Mouse (Mus musculus) lung, embryonic 14.5 days (tissue): ENCODE measurements around the gene Zfp827. TPM values are rescaled to one million over a fixed set of nuclear protein-coding genes. Genes with fewer than 3 reads are reported as not detected.

Source experiments
- ATAC-seq: fragments of 200-750 bp; cut with Nextera tagmentation; 2 replicates; pipeline ENCODE4 v1.8.0; 2017; ENCODE audit warnings: mild to moderate bottlenecking, moderate TSS enrichment, moderate library complexity; ENCODE audit not compliant: insufficient read depth
- DNase-seq: peaks from one replicate; pipeline ENCODE4 v3.0.0-alpha.2; 2015
- H3K27ac ChIP-seq: fragments of 300-500 bp; sonication (generic); 2 replicates; pipeline ENCODE4 v1.5.1; 2014; ENCODE audit warnings: low read depth, mild to moderate bottlenecking, moderate library complexity
- H3K27me3 ChIP-seq: fragments of 300-500 bp; sonication (generic); 2 replicates; pipeline ENCODE4 v1.6.1; 2014; ENCODE audit warnings: low read length, control low read depth; ENCODE audit not compliant: insufficient read depth
- H3K36me3 ChIP-seq: fragments of 300-500 bp; sonication (generic); 2 replicates; pipeline ENCODE4 v1.6.1; 2014; ENCODE audit warnings: control low read depth; ENCODE audit not compliant: insufficient read depth
- H3K4me1 ChIP-seq: fragments of 300-500 bp; sonication (generic); 2 replicates; pipeline ENCODE4 v1.6.1; 2014; ENCODE audit warnings: antibody characterized with exemption, control low read depth; ENCODE audit not compliant: insufficient read depth
- H3K4me2 ChIP-seq: fragments of 300-500 bp; sonication (generic); 2 replicates; pipeline ENCODE4 v1.6.1; 2014; ENCODE audit warnings: mild to moderate bottlenecking
- H3K4me3 ChIP-seq: fragments of 300-500 bp; sonication (generic); 2 replicates; pipeline ENCODE4 v1.5.1; 2014; ENCODE audit warnings: low read depth, low read length
- H3K9ac ChIP-seq: fragments of 300-500 bp; sonication (generic); 2 replicates; pipeline ENCODE4 v1.6.1; 2014
- H3K9me3 ChIP-seq: fragments of 300-500 bp; sonication (generic); 2 replicates; pipeline ENCODE4 v1.6.1; 2016; ENCODE audit warnings: low read depth, low read length, control low read depth
- CTCF ChIP-seq: IDR thresholded peaks from 2 replicates; pipeline ENCODE4 v1.5.1; 2016; ENCODE audit warnings: antibody characterized with exemption, low read depth
- WGBS: fragments of 180-500 bp; shearing (Covaris S2); extraction: QIAGEN DNeasy Blood & Tissue Kit; methylation state at CpG from one replicate; pipeline ENCODE4 v1.1.7; 2014; 5-methylcytosine and 5-hydroxymethylcytosine counted together
- polyA plus RNA-seq: library from polyadenylated mRNA; unstranded; fragments of >200 nt; fragmentation: Nextera tagmentation; extraction: Ambion mirVana; gene quantifications from 2 replicates; pipeline ENCODE4 v1.2.1, GENCODE M21; 2014

The Zfp827 gene
- polyA plus RNA-seq, 1 experiment from 2014 or later = 9.5 TPM

DNA sequence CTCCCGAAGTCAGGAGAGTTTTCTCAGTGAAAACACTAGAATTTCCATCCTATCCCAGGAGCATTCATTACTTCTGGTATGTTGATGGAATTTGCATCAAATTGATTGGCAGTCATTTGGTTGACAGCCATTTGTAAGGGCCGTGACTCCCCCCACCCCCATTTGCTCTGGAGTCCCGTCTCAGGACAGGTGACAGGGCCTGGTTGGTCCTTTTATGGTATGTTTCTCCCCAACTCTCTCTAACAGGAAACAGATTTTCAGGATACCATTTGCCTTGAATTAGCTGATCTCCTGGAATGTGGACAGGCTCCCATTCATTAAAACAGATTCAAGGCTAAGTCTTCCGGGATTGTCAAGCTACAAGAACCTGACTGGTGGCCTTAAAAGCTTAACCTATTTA lies 129.1 kb downstream of the Zfp827 start:
- no peaks in the 10 kb centered on the region for H3K9me3 ChIP-seq
- H3K4me1 ChIP-seq = peaks cover 3% of the 10 kb centered on the region; the same call in 1 of the 2 replicates
- peaks cover 18% of the 10 kb centered on the region; the same call in 1 of the 2 replicates for H3K36me3 ChIP-seq
- H3K4me2 ChIP-seq = no peak overlapping the region
- H3K27ac ChIP-seq = no peak overlapping the region
- ATAC-seq = no peak
- H3K4me3 ChIP-seq = no peak overlapping the region
- no peaks in the 10 kb centered on the region for H3K27me3 ChIP-seq
- 75% methylated on average over 4 of the region's 4 CpGs for WGBS
- TF ChIP-seq CTCF = no peak
- DNase-seq = no peak
- no peak overlapping the region for H3K9ac ChIP-seq

DNA sequence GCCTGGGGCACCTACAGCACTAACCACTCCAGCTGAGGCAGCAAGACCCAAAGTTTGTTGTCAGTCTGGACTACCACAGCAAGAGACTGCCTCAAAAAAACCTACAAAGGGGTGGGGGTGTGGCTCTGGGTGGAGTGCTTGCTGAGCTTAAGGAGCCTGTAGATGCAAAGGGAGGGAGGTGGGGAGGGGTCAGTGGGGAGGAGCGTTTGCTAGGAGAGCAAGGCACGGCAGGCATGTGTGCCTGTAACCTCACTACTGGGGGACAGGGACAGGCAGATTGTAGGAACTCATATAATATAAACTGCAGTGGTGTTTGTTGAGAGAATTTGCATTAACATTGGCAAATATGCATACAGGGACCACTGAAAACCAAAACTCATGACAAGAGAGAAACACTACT lies 130.1 kb downstream of the Zfp827 start:
- no peak for DNase-seq

DNA sequence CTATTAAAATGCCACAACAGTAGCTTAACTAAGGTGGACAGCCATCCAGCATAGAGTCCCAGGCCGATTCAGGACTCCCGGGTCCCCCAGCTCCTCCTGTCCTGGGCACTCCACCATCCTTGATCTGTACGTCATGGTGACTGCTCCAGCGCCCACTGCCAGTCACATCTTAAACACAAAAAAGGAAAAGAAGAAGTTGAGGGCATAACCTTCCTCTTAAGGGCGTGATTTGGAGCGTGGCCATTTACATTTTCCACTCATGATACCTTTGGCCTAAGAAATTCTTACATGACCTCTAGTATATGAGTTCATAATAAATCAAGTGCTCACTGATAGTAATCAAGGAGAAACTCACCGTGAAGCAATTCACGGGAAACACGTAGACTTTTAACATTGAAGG lies 131.2 kb downstream of the Zfp827 start:
- H3K9ac ChIP-seq = no peak overlapping the region

More for the DNA sequence above, 130.1 kb downstream of the Zfp827 start:
- peaks cover 4% of the 10 kb centered on the region; the same call in 1 of the 2 replicates for H3K4me1 ChIP-seq
- peaks cover 13% of the 10 kb centered on the region; the same call in 1 of the 2 replicates for H3K36me3 ChIP-seq
- WGBS = 19% methylated on average over 2 of the region's 2 CpGs
- no peak overlapping the region for H3K27ac ChIP-seq
- no peak overlapping the region for H3K4me3 ChIP-seq
- H3K4me2 ChIP-seq = no peak overlapping the region
- no peak for ATAC-seq
- no peak for TF ChIP-seq CTCF
- no peaks in the 10 kb centered on the region for H3K27me3 ChIP-seq
- no peak overlapping the region for H3K9ac ChIP-seq
- H3K9me3 ChIP-seq = no peaks in the 10 kb centered on the region

DNA sequence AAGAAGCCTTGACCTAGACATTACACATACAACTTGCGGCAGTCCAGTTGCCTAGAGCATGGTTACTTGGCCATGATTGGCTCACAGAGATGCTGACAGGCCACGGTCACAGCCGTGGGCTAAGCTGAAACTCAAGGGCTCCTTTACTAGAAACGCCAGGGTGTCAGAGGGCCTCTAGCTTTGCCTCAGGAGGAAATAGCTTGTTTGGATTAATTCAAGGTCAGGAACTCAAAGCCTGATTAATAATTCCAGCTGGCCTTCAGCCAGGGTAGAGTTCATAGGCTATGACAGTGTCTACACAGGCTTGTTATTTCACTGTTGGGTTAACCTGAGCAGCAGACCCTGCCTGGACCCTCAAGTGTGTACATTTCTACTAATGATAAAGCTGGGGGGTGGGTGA lies 132.1 kb downstream of the Zfp827 start:
- 14% methylated on average over 4 of the region's 4 CpGs for WGBS
- H3K4me2 ChIP-seq = peak overlapping the region; percentile 13; the same call in 1 of the 2 replicates
- no peak overlapping the region for H3K27ac ChIP-seq
- H3K9me3 ChIP-seq = no peaks in the 10 kb centered on the region
- H3K4me1 ChIP-seq = peaks cover 6% of the 10 kb centered on the region; the same call in 1 of the 2 replicates
- peaks cover 6% of the 10 kb centered on the region; the same call in 1 of the 2 replicates for H3K36me3 ChIP-seq
- ATAC-seq (peak; percentile 74), DNase-seq (peak; percentile 77)
- TF ChIP-seq CTCF = no peak
- H3K9ac ChIP-seq = no peak overlapping the region
- H3K27me3 ChIP-seq = no peaks in the 10 kb centered on the region
- H3K4me3 ChIP-seq = no peak overlapping the region

More for the DNA sequence above, 131.2 kb downstream of the Zfp827 start:
- Histone ChIP-seq H3K9me3 (no peaks in the 10 kb centered on the region), H3K4me1 (peaks cover 6% of the 10 kb centered on the region; the same call in 1 of the 2 replicates), H3K4me2 (no peak overlapping the region), H3K36me3 (peaks cover 6% of the 10 kb centered on the region; the same call in 1 of the 2 replicates), H3K4me3 (no peak overlapping the region), H3K27me3 (no peaks in the 10 kb centered on the region), H3K27ac (no peak overlapping the region)
- no peak for ATAC-seq
- no peak for TF ChIP-seq CTCF
- whole genome bisulfite sequencing = 78% methylated on average over 9 of the region's 9 CpGs
- no peak for DNase-seq

DNA sequence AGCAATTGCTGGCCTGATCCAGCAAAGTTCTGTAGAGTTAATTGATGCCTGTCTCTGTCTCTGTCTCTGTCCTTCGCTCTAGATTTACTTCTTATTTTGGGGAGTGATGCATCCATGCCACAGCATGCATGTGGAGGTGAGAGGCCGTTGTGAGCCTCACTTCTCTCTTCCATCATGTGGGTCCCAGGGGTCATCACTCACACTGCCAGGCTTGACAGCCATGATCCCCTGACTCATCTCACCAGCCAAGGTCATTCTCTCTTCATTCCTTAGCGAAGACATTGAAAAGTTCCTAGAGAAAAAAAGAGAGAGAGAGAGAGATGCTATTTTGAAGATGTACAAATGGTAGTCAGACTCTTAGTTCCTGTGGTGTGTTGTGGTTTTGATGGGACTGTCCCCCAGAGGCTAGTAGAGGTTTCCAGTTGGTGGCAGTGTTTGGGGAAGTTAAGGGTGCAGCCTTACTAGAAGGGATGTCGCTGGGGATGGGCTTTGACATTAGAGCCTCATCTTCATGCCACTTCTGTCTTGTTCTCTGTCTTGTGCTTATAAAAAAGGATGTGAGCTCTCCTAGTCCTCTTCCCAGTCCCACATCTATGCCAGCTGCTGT lies 133.0 kb downstream of the Zfp827 start:
- peaks cover 6% of the 10 kb centered on the region; the same call in 1 of the 2 replicates for H3K36me3 ChIP-seq
- no peak overlapping the region for H3K27ac ChIP-seq
- peaks cover 6% of the 10 kb centered on the region; the same call in 1 of the 2 replicates for H3K4me1 ChIP-seq
- no peak for ATAC-seq
- H3K27me3 ChIP-seq = no peaks in the 10 kb centered on the region
- 79% methylated on average over 4 of the region's 4 CpGs for WGBS
- no peaks in the 10 kb centered on the region for H3K9me3 ChIP-seq
- no peak for DNase-seq
- H3K9ac ChIP-seq = no peak overlapping the region
- no peak for TF ChIP-seq CTCF
- H3K4me2 ChIP-seq = no peak overlapping the region
- no peak overlapping the region for H3K4me3 ChIP-seq

DNA sequence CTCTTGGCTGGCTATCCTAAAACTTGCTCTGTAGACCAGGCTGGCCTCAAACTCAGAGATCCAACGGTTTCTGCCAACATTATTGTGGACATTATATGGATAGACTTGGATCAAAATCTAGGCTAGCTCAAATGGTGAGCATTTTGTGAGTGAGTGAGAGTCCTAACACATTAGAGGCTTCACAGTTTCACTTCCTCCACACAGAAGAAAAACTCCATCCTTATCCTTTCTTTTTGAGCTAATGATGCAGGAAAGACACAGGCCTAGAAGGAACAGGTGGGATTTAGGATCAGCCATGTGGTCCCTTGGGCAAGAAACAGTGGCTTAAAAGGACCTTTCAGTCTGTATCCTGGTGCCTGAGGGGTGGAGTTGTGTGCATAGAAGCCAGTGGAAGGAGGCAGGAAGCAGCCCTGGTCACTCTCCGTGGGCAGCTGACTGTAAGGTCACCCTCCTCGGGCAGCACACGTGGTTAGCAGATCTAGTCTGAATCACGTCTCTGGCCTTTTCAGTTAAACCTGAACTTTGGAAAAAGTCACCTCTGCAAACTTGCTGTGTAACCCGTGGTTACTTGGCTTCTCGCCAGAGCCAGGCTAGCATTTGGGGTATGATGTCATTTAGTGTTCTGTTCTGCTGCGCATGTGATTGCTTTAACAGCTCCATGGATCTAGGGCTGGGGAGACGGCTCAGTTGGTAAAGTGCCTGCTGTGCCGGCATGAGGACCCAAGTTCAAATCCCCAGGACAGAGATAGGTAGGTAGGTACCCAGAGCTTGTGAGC lies 134.5 kb downstream of the Zfp827 start:
- ATAC-seq (peak; percentile 49; the same call in 1 of the 2 replicates), DNase-seq (peak; percentile 88)
- TF ChIP-seq CTCF = no peak
- Histone ChIP-seq H3K9me3 (no peaks in the 10 kb centered on the region), H3K36me3 (no peaks in the 10 kb centered on the region), H3K4me1 (peaks cover 6% of the 10 kb centered on the region; the same call in 1 of the 2 replicates), H3K27ac (peak overlapping the region; percentile 51), H3K27me3 (no peaks in the 10 kb centered on the region), H3K9ac (no peak overlapping the region), H3K4me2 (no peak overlapping the region), H3K4me3 (no peak overlapping the region)
- 32% methylated on average over 10 of the region's 10 CpGs for WGBS

DNA sequence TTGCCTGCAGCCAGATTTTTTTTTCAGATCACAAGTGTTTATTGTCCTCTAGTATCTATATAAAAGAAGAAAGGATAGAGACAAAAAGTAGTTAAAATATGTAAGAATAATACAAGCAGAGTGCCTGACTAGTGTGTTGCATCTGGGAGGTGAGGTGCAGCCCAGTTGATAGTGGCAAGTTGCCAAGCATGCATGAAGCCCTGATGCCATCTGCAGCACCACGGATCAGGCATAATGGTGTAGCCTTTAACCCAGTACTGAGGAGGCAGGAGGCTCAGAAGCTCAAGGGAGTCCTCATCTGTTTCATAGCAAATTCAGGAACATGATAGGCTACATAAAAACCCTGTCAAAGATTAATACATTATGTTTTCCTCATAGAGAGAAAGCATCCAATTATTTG lies 136.1 kb downstream of the Zfp827 start:
- DNase-seq (peak; percentile 17), ATAC-seq (no peak)
- no peak for TF ChIP-seq CTCF
- Histone ChIP-seq H3K9ac (no peak overlapping the region), H3K27ac (no peak overlapping the region), H3K4me2 (no peak overlapping the region), H3K36me3 (no peaks in the 10 kb centered on the region), H3K4me3 (no peak overlapping the region), H3K9me3 (no peaks in the 10 kb centered on the region), H3K27me3 (no peaks in the 10 kb centered on the region), H3K4me1 (peaks cover 6% of the 10 kb centered on the region; the same call in 1 of the 2 replicates)
- WGBS = 54% methylated on average over 1 of the region's 1 CpGs
